Mouse (Mus musculus) ES-Bruce4 (cell line): ENCODE measurements around the gene Srsf5.

Experiments
- CTCF ChIP-seq: IDR thresholded peaks from one replicate; pipeline ENCODE4 v1.8.1; 2011; ENCODE audit warnings: low read depth, low read length
- EP300 ChIP-seq: IDR thresholded peaks from 2 replicates; pipeline ENCODE4 v1.6.1; 2011; ENCODE audit warnings: low read depth, low read length; ENCODE audit not compliant: insufficient read depth

GRCm38 (mm10) chr12:80975939-80976671 lies 30.8 kb downstream of the Srsf5 start:
- TF ChIP-seq CTCF: no peak
- no peak for TF ChIP-seq EP300
